ENCODE assay signal across 13 mouse cellular contexts in genomic region chr13:6736984-6737566, GRCm38 (mm10).
DNase-seq lines count a peak whose midpoint lies in the region; ATAC-seq and TF ChIP-seq lines count a peak whose summit lies in the region.
"Had no signal": no experiment of that assay in that cellular context is flagged by ENCODE, and none has a peak within 500 bp of the region (broad histone marks: within the 10 kb centered on the region; RNA-seq: fewer than 3 reads in every experiment).

No protein-coding gene starts in this region.

- H3K4me2 ChIP-seq in forebrain, embryonic 11.5 days (ENCODE audit: low read depth, low read length, severe bottlenecking) = no peak overlapping the region
- no peak overlapping the region for H3K4me2 ChIP-seq in forebrain, embryonic 16.5 days (ENCODE audit: low read length)
- H3K4me2 ChIP-seq in lung, embryonic 14.5 days = no peak overlapping the region
- H3K4me2 ChIP-seq in midbrain, embryonic 14.5 days (ENCODE audit: low read length) = no peak overlapping the region
- H3K4me2 ChIP-seq: embryonic facial prominence, embryonic 15.5 days had no signal

- TF ChIP-seq POLR2A in cortical plate, adult 2 months (IDR thresholded peaks at IDR 0.05; ENCODE audit: extremely low read depth, insufficient read depth, low read length) = no peak

- no peak overlapping the region for H3K9ac ChIP-seq in forebrain, embryonic 11.5 days (ENCODE audit: low read length)
- H3K9ac ChIP-seq in forebrain, embryonic 16.5 days (replicated peaks; ENCODE audit: low read depth, low read length) = no peak overlapping the region
- H3K9ac ChIP-seq in lung, embryonic 14.5 days = no peak overlapping the region
- no peak overlapping the region for H3K9ac ChIP-seq in midbrain, embryonic 14.5 days (replicated peaks; ENCODE audit: low read length)
- H3K9ac ChIP-seq: embryonic facial prominence, embryonic 15.5 days had no signal

- ATAC-seq in forebrain, embryonic 11.5 days (replicated peaks; ENCODE audit: low FRiP score) = peak; percentile 36; the same call in 1 of the 2 replicates
- no peak for ATAC-seq in forebrain, embryonic 16.5 days
- no peak for ATAC-seq in lung, embryonic 14.5 days (ENCODE audit: insufficient read depth)
- 0 out of 2 replicates have a peak, but pooled peaks have one; percentile 27 for ATAC-seq in midbrain, embryonic 14.5 days (ENCODE audit: low FRiP score, low TSS enrichment)
- ATAC-seq: CD4-positive, CD25-positive, alpha-beta regulatory T cell, adult 4 months had no signal

- TF ChIP-seq CTCF in lung, embryonic 14.5 days (IDR thresholded peaks at IDR 0.05; ENCODE audit: low read depth) = peak; percentile 41
- TF ChIP-seq CTCF in cortical plate, adult 2 months (IDR thresholded peaks at IDR 0.05; ENCODE audit: extremely low read depth, insufficient read depth, low read length) = peak; percentile 23; the same call in 1 of the 2 replicates

- no peak overlapping the region for H3K27ac ChIP-seq in forebrain, embryonic 11.5 days (ENCODE audit: low read depth, low read length)
- H3K27ac ChIP-seq in forebrain, embryonic 16.5 days (ENCODE audit: low read length) = no peak overlapping the region
- H3K27ac ChIP-seq in lung, embryonic 14.5 days (ENCODE audit: low read depth) = no peak overlapping the region
- H3K27ac ChIP-seq in cortical plate, adult 2 months (ENCODE audit: insufficient read depth, low read length) = no peak overlapping the region
- H3K27ac ChIP-seq in midbrain, embryonic 14.5 days (replicated peaks; ENCODE audit: low read depth, low read length) = no peak overlapping the region
- H3K27ac ChIP-seq: embryonic facial prominence, embryonic 15.5 days; gastrocnemius, adult 2 months had no signal

- no peak overlapping the region for H3K4me3 ChIP-seq in forebrain, embryonic 11.5 days (ENCODE audit: low read depth, low read length)
- H3K4me3 ChIP-seq in forebrain, embryonic 16.5 days (replicated peaks; ENCODE audit: low read length) = no peak overlapping the region
- no peak overlapping the region for H3K4me3 ChIP-seq in lung, embryonic 14.5 days (ENCODE audit: low read depth, low read length)
- no peak overlapping the region for H3K4me3 ChIP-seq in cortical plate, adult 2 months (ENCODE audit: insufficient read depth, low read length)
- no peak overlapping the region for H3K4me3 ChIP-seq in midbrain, embryonic 14.5 days (replicated peaks; ENCODE audit: low read depth, low read length)
- H3K4me3 ChIP-seq: embryonic facial prominence, embryonic 15.5 days; gastrocnemius, adult 2 months; megakaryocyte, embryonic 14.5 days had no signal

- H3K9me3 ChIP-seq in forebrain, embryonic 11.5 days (ENCODE audit: control insufficient read depth, low read length) = no peaks in the 10 kb centered on the region
- no peaks in the 10 kb centered on the region for H3K9me3 ChIP-seq in forebrain, embryonic 16.5 days (ENCODE audit: control insufficient read depth, low read length)
- no peaks in the 10 kb centered on the region for H3K9me3 ChIP-seq in lung, embryonic 14.5 days (ENCODE audit: low read depth, low read length)
- no peaks in the 10 kb centered on the region for H3K9me3 ChIP-seq in midbrain, embryonic 14.5 days (ENCODE audit: control insufficient read depth, low read length)
- H3K9me3 ChIP-seq: embryonic facial prominence, embryonic 15.5 days; megakaryocyte, embryonic 14.5 days had no signal

- no peak for DNase-seq in forebrain, embryonic 11.5 days (ENCODE audit: low spot score)
- peak; percentile 55 for DNase-seq in lung, embryonic 14.5 days
- no peak for DNase-seq in lung, postnatal 10 days
- DNase-seq in midbrain, embryonic 14.5 days = peak; percentile 75
- DNase-seq in thymus, postnatal 36 days = no peak
- no peak for DNase-seq in spleen, adult 18-20 months
- DNase-seq: gastrocnemius, adult 2 months; kidney, adult 9 months had no signal

- WGBS in forebrain, embryonic 11.5 days = 67% methylated on average over 6 of the region's 6 CpGs
- WGBS in forebrain, embryonic 16.5 days = 66% methylated on average over 6 of the region's 6 CpGs
- 58% methylated on average over 6 of the region's 6 CpGs for WGBS in lung, embryonic 14.5 days
- WGBS in midbrain, embryonic 14.5 days = 50% methylated on average over 6 of the region's 6 CpGs

- H3K4me1 ChIP-seq in forebrain, embryonic 11.5 days (replicated peaks; ENCODE audit: control insufficient read depth, insufficient read depth, low read length) = no peaks in the 10 kb centered on the region
- H3K4me1 ChIP-seq in forebrain, embryonic 16.5 days (replicated peaks; ENCODE audit: control insufficient read depth, insufficient read depth, low read length) = no peaks in the 10 kb centered on the region
- H3K4me1 ChIP-seq in lung, embryonic 14.5 days (ENCODE audit: insufficient read depth) = no peaks in the 10 kb centered on the region
- H3K4me1 ChIP-seq in cortical plate, adult 2 months (ENCODE audit: control insufficient read depth, insufficient read depth, low read length) = no peaks in the 10 kb centered on the region
- no peaks in the 10 kb centered on the region for H3K4me1 ChIP-seq in midbrain, embryonic 14.5 days (ENCODE audit: control insufficient read depth, insufficient read depth, low read length)
- H3K4me1 ChIP-seq: embryonic facial prominence, embryonic 15.5 days; megakaryocyte, embryonic 14.5 days had no signal

- no peaks in the 10 kb centered on the region for H3K36me3 ChIP-seq in forebrain, embryonic 11.5 days (ENCODE audit: control insufficient read depth, insufficient read depth, low read length)
- no peaks in the 10 kb centered on the region for H3K36me3 ChIP-seq in forebrain, embryonic 16.5 days (ENCODE audit: control insufficient read depth, insufficient read depth)
- H3K36me3 ChIP-seq in lung, embryonic 14.5 days (ENCODE audit: insufficient read depth) = no peaks in the 10 kb centered on the region
- H3K36me3 ChIP-seq in midbrain, embryonic 14.5 days (ENCODE audit: control insufficient read depth, insufficient read depth, low read length) = no peaks in the 10 kb centered on the region
- H3K36me3 ChIP-seq: embryonic facial prominence, embryonic 15.5 days had no signal

- H3K27me3 ChIP-seq in forebrain, embryonic 11.5 days (ENCODE audit: control insufficient read depth, insufficient read depth, low read length) = no peaks in the 10 kb centered on the region
- H3K27me3 ChIP-seq in forebrain, embryonic 16.5 days (replicated peaks; ENCODE audit: control insufficient read depth, insufficient read depth, low read length) = no peaks in the 10 kb centered on the region
- H3K27me3 ChIP-seq in lung, embryonic 14.5 days (ENCODE audit: insufficient read depth, low read length) = no peaks in the 10 kb centered on the region
- H3K27me3 ChIP-seq in midbrain, embryonic 14.5 days (ENCODE audit: control insufficient read depth, insufficient read depth, low read length) = no peaks in the 10 kb centered on the region
- H3K27me3 ChIP-seq: embryonic facial prominence, embryonic 15.5 days; megakaryocyte, embryonic 14.5 days had no signal

Comparison
In these comparisons a context has a peak if more than half of its experiments do, and no peak if none do; other contexts are left out.
1. ATAC-seq: peak in forebrain, embryonic 11.5 days (single experiment) and midbrain, embryonic 14.5 days (single experiment); none in forebrain, embryonic 16.5 days (single experiment) and lung, embryonic 14.5 days (single experiment).
2. DNase-seq: peak in lung, embryonic 14.5 days (single experiment) and midbrain, embryonic 14.5 days (single experiment); none in forebrain, embryonic 11.5 days (single experiment), lung, postnatal 10 days (single experiment), thymus, postnatal 36 days (0 of 2) and spleen, adult 18-20 months (0 of 2).